Mouse (Mus musculus) lung, embryonic 14.5 days (tissue): ENCODE measurements around the gene Tmem123. TPM values are rescaled to one million over a fixed set of nuclear protein-coding genes. Genes with fewer than 3 reads are reported as not detected.

Experiments
- ATAC-seq: fragments of 200-750 bp; cut with Nextera tagmentation; 2 replicates; pipeline ENCODE4 v1.8.0; 2017; ENCODE audit warnings: mild to moderate bottlenecking, moderate TSS enrichment, moderate library complexity; ENCODE audit not compliant: insufficient read depth
- DNase-seq: peaks from one replicate; pipeline ENCODE4 v3.0.0-alpha.2; 2015
- H3K27ac ChIP-seq: fragments of 300-500 bp; sonication (generic); 2 replicates; pipeline ENCODE4 v1.5.1; 2014; ENCODE audit warnings: low read depth, mild to moderate bottlenecking, moderate library complexity
- H3K27me3 ChIP-seq: fragments of 300-500 bp; sonication (generic); 2 replicates; pipeline ENCODE4 v1.6.1; 2014; ENCODE audit warnings: low read length, control low read depth; ENCODE audit not compliant: insufficient read depth
- H3K36me3 ChIP-seq: fragments of 300-500 bp; sonication (generic); 2 replicates; pipeline ENCODE4 v1.6.1; 2014; ENCODE audit warnings: control low read depth; ENCODE audit not compliant: insufficient read depth
- H3K4me1 ChIP-seq: fragments of 300-500 bp; sonication (generic); 2 replicates; pipeline ENCODE4 v1.6.1; 2014; ENCODE audit warnings: antibody characterized with exemption, control low read depth; ENCODE audit not compliant: insufficient read depth
- H3K4me2 ChIP-seq: fragments of 300-500 bp; sonication (generic); 2 replicates; pipeline ENCODE4 v1.6.1; 2014; ENCODE audit warnings: mild to moderate bottlenecking
- H3K4me3 ChIP-seq: fragments of 300-500 bp; sonication (generic); 2 replicates; pipeline ENCODE4 v1.5.1; 2014; ENCODE audit warnings: low read depth, low read length
- H3K9ac ChIP-seq: fragments of 300-500 bp; sonication (generic); 2 replicates; pipeline ENCODE4 v1.6.1; 2014
- H3K9me3 ChIP-seq: fragments of 300-500 bp; sonication (generic); 2 replicates; pipeline ENCODE4 v1.6.1; 2016; ENCODE audit warnings: low read depth, low read length, control low read depth
- CTCF ChIP-seq: IDR thresholded peaks from 2 replicates; pipeline ENCODE4 v1.5.1; 2016; ENCODE audit warnings: antibody characterized with exemption, low read depth
- WGBS: fragments of 180-500 bp; shearing (Covaris S2); extraction: QIAGEN DNeasy Blood & Tissue Kit; methylation state at CpG from one replicate; pipeline ENCODE4 v1.1.7; 2014; 5-methylcytosine and 5-hydroxymethylcytosine counted together
- polyA plus RNA-seq: library from polyadenylated mRNA; unstranded; fragments of >200 nt; fragmentation: Nextera tagmentation; extraction: Ambion mirVana; gene quantifications from 2 replicates; pipeline ENCODE4 v1.2.1, GENCODE M21; 2014

Tmem123 gene
- polyA plus RNA-seq, 1 experiment from 2014 or later = 145 TPM

DNA sequence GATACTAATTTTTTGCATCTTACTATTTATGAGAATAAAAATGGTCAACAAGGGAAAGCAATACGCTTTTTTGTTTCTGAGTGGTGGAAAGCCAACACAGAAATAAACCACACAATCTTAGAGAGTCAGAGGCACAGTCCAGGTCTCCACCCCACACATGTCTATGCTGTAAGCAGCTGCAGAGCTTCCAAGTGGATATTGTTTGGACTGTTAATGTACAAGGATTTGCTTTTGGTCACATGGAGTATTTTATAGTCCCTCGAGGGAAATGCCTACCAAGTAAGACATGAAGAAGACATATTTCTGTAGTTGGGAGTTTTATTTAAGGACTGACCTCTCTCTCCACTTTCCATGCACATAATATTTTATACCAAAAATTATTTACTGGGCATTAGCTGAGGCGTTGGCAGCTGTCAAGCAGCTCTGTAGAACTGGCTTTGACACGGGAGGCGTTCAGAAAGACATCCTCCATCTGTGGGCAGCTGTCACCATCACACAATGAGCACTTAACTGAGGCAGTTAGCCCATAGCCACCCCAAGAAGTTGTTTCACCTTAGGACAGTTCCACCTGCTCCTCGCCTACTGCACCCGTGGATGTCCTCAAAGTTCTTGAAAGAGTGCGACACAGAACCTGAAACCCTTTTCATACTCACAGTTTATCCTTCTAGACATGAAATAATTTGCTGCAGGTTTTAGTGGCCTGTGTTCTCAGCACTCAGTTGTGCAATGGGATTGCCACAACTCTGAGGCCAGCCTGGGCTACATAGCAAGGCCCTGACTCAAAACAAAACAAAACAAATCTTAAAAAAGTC is 26.1 kb downstream of the Tmem123 start:
- H3K36me3 ChIP-seq = peaks cover 56% of the 10 kb centered on the region
- no peak overlapping the region for H3K4me3 ChIP-seq
- H3K9ac ChIP-seq = no peak overlapping the region
- 73% methylated on average over 8 of the region's 8 CpGs for WGBS
- no peaks in the 10 kb centered on the region for H3K9me3 ChIP-seq
- H3K4me1 ChIP-seq = no peaks in the 10 kb centered on the region
- no peak overlapping the region for H3K4me2 ChIP-seq
- no peaks in the 10 kb centered on the region for H3K27me3 ChIP-seq
- DNase-seq (no peak), ATAC-seq (no peak)
- TF ChIP-seq CTCF = no peak
- H3K27ac ChIP-seq = no peak overlapping the region

DNA sequence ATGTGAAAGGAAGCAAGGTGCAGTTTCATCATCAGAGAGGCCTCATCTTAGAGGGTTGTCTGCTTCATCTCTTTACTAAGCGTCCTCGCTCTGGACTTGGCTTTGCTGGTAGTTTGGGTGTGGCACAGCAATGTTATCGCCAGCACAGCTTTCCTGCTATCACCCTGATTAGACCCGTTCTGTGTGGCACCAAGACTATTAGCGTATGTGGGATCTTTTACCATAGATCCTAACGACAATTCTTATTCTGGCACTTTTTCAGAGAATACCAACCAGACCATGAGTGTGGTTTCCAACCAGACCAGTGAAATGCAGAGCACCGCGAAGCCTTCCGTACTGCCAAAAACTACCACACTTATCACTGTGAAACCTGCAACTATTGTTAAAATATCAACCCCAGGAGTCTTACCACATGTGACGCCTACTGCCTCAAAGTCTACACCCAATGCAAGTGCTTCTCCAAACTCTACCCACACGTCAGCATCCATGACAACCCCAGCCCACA is 26.8 kb downstream of the Tmem123 start:
- no peak overlapping the region for H3K27ac ChIP-seq
- ATAC-seq (no peak), DNase-seq (no peak)
- H3K4me2 ChIP-seq = no peak overlapping the region
- H3K9me3 ChIP-seq = no peaks in the 10 kb centered on the region
- TF ChIP-seq CTCF = no peak
- H3K9ac ChIP-seq = no peak overlapping the region
- H3K4me3 ChIP-seq = no peak overlapping the region
- H3K27me3 ChIP-seq = no peaks in the 10 kb centered on the region
- 90% methylated on average over 11 of the region's 11 CpGs for WGBS
- no peaks in the 10 kb centered on the region for H3K4me1 ChIP-seq
- peaks cover 52% of the 10 kb centered on the region for H3K36me3 ChIP-seq

DNA sequence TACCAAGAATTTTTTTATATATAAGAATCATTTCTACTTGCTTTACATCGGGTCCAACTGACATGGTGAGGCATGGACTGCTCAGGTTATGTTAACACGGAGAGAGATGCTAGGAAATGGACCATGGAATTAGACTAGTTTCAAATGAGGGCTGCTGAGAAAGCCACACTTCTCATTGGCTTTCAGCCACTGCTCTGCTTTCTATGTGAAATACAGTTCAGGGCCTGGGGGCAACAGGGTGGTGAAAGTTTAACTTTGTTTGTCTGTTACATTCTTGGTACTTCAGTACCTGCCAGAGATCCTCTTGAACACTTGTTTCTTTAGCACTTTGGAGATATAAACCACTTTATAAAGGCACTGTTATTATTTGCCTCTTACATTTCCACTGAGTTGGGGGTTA is 29.7 kb downstream of the Tmem123 start:
- no peaks in the 10 kb centered on the region for H3K4me1 ChIP-seq
- no peak for ATAC-seq
- TF ChIP-seq CTCF = no peak
- H3K4me3 ChIP-seq = no peak overlapping the region
- no peaks in the 10 kb centered on the region for H3K9me3 ChIP-seq
- H3K36me3 ChIP-seq = peaks cover 41% of the 10 kb centered on the region
- no peaks in the 10 kb centered on the region for H3K27me3 ChIP-seq
- no peak for DNase-seq
- no peak overlapping the region for H3K27ac ChIP-seq
- H3K9ac ChIP-seq = no peak overlapping the region
- H3K4me2 ChIP-seq = no peak overlapping the region
- WGBS = 85% methylated on average over 2 of the region's 2 CpGs

DNA sequence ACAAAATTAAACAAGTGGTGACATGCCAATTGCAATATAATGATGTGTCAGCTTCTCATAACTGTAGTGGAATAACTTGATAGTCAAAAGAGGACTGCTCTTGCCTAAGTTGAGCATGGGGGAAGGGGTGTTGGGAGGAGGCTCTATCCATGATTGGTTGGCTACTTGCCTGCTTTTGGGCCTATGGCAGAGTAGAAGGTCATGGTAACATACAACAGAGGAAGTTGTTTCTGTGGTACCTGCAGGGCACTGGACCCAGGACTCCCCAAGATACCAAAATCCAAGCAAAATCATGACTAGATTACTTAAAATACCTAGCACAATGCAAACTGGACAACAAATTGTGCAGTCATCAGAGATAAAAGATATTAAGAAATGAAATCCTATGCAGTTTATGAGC is 31.7 kb downstream of the Tmem123 start:
- DNase-seq = no peak
- no peak for TF ChIP-seq CTCF
- no peaks in the 10 kb centered on the region for H3K4me1 ChIP-seq
- H3K36me3 ChIP-seq = peaks cover 33% of the 10 kb centered on the region
- no peak overlapping the region for H3K9ac ChIP-seq
- no peak for ATAC-seq
- no peaks in the 10 kb centered on the region for H3K9me3 ChIP-seq
- no peak overlapping the region for H3K4me3 ChIP-seq
- H3K27me3 ChIP-seq = no peaks in the 10 kb centered on the region
- no peak overlapping the region for H3K27ac ChIP-seq
- H3K4me2 ChIP-seq = no peak overlapping the region

DNA sequence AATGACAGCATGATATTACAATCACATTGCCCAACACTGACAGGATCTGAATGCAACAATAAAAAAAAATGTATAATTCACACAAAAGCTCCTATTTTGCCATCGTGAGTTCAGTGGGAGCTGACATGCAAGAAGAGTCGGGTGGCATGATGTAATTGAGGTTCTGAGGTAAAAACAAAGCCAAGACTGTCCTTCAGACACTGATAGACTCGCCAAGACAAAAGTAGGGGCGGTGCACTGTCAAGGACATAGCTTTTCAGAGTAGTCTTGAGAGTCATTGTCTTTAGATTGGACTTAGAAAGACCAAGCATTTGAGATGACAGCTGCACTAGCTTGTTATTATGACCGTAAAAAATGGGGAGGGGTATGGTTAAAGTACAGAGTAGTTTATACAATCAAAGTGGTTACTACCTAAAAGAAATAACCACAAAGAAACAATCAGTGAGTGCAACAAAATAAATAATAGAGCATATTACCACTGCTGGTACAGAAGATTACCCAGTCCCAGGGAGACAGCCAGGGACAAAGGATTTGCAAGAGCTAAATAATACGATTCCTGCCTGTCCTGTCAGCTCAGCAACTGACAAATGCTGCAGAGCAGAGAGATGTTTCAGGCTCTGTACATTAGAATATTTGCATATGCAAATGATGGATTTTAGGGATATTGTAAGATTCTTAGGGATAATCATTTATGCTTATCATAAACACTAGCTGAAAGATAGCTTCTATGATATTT is 32.5 kb downstream of the Tmem123 start:
- Histone ChIP-seq H3K9me3 (no peaks in the 10 kb centered on the region), H3K36me3 (peaks cover 26% of the 10 kb centered on the region), H3K4me1 (no peaks in the 10 kb centered on the region), H3K9ac (no peak overlapping the region), H3K4me3 (no peak overlapping the region), H3K27me3 (no peaks in the 10 kb centered on the region), H3K27ac (no peak overlapping the region), H3K4me2 (no peak overlapping the region)
- DNase-seq (no peak), ATAC-seq (no peak)
- no peak for TF ChIP-seq CTCF
- WGBS = 76% methylated on average over 6 of the region's 6 CpGs

DNA sequence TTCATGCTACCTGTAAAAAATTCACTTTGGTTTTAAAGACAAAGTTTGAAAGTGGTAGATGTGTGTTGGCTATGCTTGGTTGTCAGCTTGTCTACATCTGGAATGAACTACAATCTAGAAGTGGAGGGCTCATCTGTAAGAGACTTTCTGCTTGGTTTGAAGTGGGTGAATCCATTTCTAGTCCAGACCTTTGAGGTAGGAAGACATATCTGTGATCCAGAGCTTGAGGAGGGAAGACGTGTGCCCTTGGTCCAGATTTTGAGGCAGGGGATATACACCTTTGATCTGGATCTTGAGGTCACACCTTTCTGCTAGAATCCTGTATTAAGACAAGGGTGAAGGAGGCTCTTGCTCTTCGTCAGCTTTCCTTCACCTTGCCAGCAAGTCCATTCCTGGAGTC is 33.7 kb downstream of the Tmem123 start:
- no peaks in the 10 kb centered on the region for H3K27me3 ChIP-seq
- peaks cover 16% of the 10 kb centered on the region for H3K36me3 ChIP-seq
- H3K9me3 ChIP-seq = no peaks in the 10 kb centered on the region
- TF ChIP-seq CTCF = no peak
- WGBS = 86% methylated on average over 2 of the region's 2 CpGs
- ATAC-seq = no peak
- no peak overlapping the region for H3K4me3 ChIP-seq
- H3K27ac ChIP-seq = no peak overlapping the region
- no peak for DNase-seq
- no peak overlapping the region for H3K9ac ChIP-seq
- H3K4me2 ChIP-seq = no peak overlapping the region
- no peaks in the 10 kb centered on the region for H3K4me1 ChIP-seq

DNA sequence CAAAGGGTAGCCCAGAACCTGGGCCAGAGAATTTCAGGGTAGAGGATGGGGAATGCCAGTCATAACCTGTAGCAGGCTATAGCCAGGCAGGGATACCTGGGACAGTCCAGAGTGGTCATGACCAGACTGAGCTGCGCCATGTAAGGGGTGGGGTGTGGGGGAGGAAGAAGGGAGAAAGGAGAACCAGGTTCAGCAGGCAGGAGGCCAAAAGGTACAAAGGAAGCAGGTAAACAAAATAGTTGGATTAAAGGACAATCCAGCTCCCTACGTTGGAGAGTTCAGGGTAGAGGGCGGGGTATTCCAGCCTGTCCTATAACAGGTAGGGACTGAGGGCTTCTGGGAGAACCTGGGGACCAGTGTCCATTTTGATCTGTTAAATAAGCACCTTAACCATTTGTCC is 34.7 kb downstream of the Tmem123 start:
- no peaks in the 10 kb centered on the region for H3K9me3 ChIP-seq
- ATAC-seq = no peak
- WGBS = 79% methylated on average over 3 of the region's 3 CpGs
- no peak overlapping the region for H3K27ac ChIP-seq
- H3K4me3 ChIP-seq = no peak overlapping the region
- H3K9ac ChIP-seq = no peak overlapping the region
- no peak for TF ChIP-seq CTCF
- peaks cover 8% of the 10 kb centered on the region for H3K36me3 ChIP-seq
- no peak for DNase-seq
- no peaks in the 10 kb centered on the region for H3K4me1 ChIP-seq
- H3K4me2 ChIP-seq = no peak overlapping the region
- H3K27me3 ChIP-seq = no peaks in the 10 kb centered on the region
